Mouse (Mus musculus): Measurements from ENCODE around the gene F2rl1.

- TF ChIP-seq CTCF (IDR thresholded peaks at IDR 0.05; ENCODE audit: low read depth) = no peak
- TF ChIP-seq EP300 (optimal IDR thresholded peaks at IDR 0.05) = no peak
Observed at GRCm38 (mm10) chr13:95475124-95475523, 49.9 kb downstream of the F2rl1 start.

Measured in stomach, postnatal 0 days (tissue).